Mouse (Mus musculus) heart, embryonic 13.5 days (tissue): ENCODE measurements at regions not wholly inside any gene's neighbourhood (a gene's known extent, or its start where the extent isn't known, plus 50 kb on each side); places are given as distances from the start of the nearest gene placed in this dataset.

ENCODE experiments used
- ATAC-seq: fragments of 200-750 bp; cut with Nextera tagmentation; 2 replicates; pipeline ENCODE4 v1.8.0; 2017; ENCODE audit warnings: moderate TSS enrichment; ENCODE audit not compliant: insufficient number of reproducible peaks, low FRiP score, low TSS enrichment; ENCODE audit errors: extremely low read depth
- H3K27ac ChIP-seq: fragments of 300-500 bp; sonication (generic); replicated peaks from 2 replicates; pipeline ENCODE4 v1.5.1; 2015; ENCODE audit warnings: moderate library complexity, mild to moderate bottlenecking, inconsistent platforms
- H3K27me3 ChIP-seq: fragments of 300-500 bp; sonication (generic); replicated peaks from 2 replicates; pipeline ENCODE4 v1.6.1; 2015; ENCODE audit warnings: mild to moderate bottlenecking, inconsistent platforms
- H3K36me3 ChIP-seq: fragments of 300-500 bp; sonication (generic); 2 replicates; pipeline ENCODE4 v1.6.1; 2015; ENCODE audit warnings: mild to moderate bottlenecking, inconsistent platforms
- H3K4me1 ChIP-seq: fragments of 300-500 bp; sonication (generic); 2 replicates; pipeline ENCODE4 v1.6.1; 2015; ENCODE audit warnings: inconsistent platforms
- H3K4me2 ChIP-seq: fragments of 300-500 bp; sonication (generic); 2 replicates; pipeline ENCODE4 v1.6.1; 2015; ENCODE audit warnings: inconsistent platforms, mild to moderate bottlenecking, moderate library complexity
- H3K4me3 ChIP-seq: fragments of 300-500 bp; sonication (generic); 2 replicates; pipeline ENCODE4 v1.5.1; 2015; ENCODE audit warnings: moderate library complexity, mild to moderate bottlenecking, inconsistent platforms
- H3K9ac ChIP-seq: fragments of 300-500 bp; sonication (generic); 2 replicates; pipeline ENCODE4 v1.6.1; 2015; ENCODE audit warnings: inconsistent platforms, mild to moderate bottlenecking, moderate library complexity
- H3K9me3 ChIP-seq: fragments of 300-500 bp; sonication (generic); 2 replicates; pipeline ENCODE4 v1.6.1; 2016; ENCODE audit warnings: inconsistent platforms
- WGBS: fragments of 180-500 bp; shearing (Covaris S2); methylation state at CpG from one replicate; pipeline ENCODE4 v1.1.7; 2015; ENCODE audit warnings: mixed read lengths; 5-methylcytosine and 5-hydroxymethylcytosine counted together

DNA sequence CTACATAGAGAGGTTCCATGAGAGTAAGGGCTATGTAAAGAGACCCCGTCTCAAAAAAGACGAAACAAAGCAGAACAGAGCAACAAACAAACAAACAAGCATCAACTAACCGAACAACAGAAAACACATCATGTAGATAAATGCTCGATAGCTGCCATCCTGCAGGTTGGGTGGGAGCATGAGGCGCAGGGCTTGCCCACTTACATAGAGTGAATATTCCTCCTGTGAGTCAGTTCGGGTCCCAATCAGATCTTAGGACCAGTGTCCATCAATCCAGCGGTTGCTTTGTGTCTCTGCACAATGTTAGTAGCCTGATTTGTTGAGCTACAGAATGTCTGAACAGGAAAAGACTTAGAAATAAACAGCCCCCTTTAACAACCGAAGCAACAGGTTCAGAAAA, 129.4 kb upstream of the Rcn1 start:
- Histone ChIP-seq H3K4me3 (no peak overlapping the region), H3K4me2 (no peak overlapping the region), H3K4me1 (peaks cover 1% of the 10 kb centered on the region; the same call in 1 of the 2 replicates), H3K9me3 (no peaks in the 10 kb centered on the region), H3K27me3 (0 out of 2 replicates have a peak, but pooled peaks cover 6% of the 10 kb centered on the region), H3K9ac (no peak overlapping the region), H3K36me3 (no peaks in the 10 kb centered on the region), H3K27ac (no peak overlapping the region)
- 87% methylated on average over 8 of the region's 8 CpGs for WGBS
- no peak for ATAC-seq

GRCm38 (mm10) chr2:105544099-105544498, 124.6 kb upstream of the Pax6 start:
- Histone ChIP-seq H3K9me3 (no peaks in the 10 kb centered on the region), H3K4me3 (peak overlapping the region; percentile 16; the same call in 1 of the 2 replicates), H3K4me1 (peaks cover 8% of the 10 kb centered on the region), H3K9ac (no peak overlapping the region; the same call in 1 of the 2 replicates), H3K36me3 (no peaks in the 10 kb centered on the region), H3K4me2 (peak overlapping the region; percentile 57), H3K27me3 (no peaks in the 10 kb centered on the region), H3K27ac (no peak overlapping the region)
- no peak for ATAC-seq
- whole genome bisulfite sequencing = 31% methylated on average over 13 of the region's 13 CpGs

DNA sequence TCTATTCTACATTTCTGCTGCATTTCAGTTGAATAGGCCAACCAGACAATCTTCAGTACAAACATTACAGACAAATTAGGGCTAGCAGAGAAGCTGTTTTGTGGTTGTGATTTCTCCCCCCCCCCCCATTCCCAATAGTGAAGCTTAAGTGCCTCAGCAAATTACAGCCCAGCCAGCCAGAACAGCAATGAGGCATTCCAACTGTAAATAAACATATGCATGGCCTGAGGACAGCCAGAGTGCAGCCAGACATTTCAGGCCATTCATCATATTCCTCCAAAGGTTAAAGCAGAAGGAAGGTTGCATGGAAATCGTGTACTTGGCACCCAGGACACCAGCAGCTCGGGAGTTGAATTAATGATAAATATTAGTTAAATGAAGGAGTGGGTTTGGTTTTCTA, 116.6 kb upstream of the Pax6 start:
- no peaks in the 10 kb centered on the region for H3K9me3 ChIP-seq
- H3K36me3 ChIP-seq = no peaks in the 10 kb centered on the region
- no peaks in the 10 kb centered on the region for H3K27me3 ChIP-seq
- no peak overlapping the region for H3K9ac ChIP-seq
- 63% methylated on average over 2 of the region's 2 CpGs for WGBS
- H3K4me2 ChIP-seq = no peak overlapping the region
- H3K4me1 ChIP-seq = no peaks in the 10 kb centered on the region
- H3K27ac ChIP-seq = no peak overlapping the region
- no peak for ATAC-seq
- H3K4me3 ChIP-seq = no peak overlapping the region

DNA sequence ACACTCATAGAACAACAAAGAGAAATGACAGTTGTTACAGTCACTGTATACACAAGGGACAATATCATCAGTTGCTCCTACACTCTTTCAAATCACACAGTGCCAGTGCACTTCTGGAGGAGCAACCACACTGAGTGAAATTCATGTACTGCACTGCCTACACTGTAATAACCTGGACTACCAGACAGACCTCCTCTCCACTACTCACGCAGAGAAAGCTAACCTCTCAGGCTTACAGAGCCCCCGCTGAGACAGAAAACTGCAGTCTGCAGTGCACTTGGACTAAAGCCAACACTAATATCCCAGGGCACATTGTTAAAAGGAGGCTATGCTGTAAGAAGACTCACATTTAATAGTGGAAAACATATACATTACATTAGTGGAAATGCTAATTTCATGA, 81.9 kb upstream of the Pax6 start:
- Histone ChIP-seq H3K4me1 (peaks cover 9% of the 10 kb centered on the region), H3K27ac (no peak overlapping the region), H3K9me3 (no peaks in the 10 kb centered on the region), H3K4me3 (no peak overlapping the region), H3K36me3 (no peaks in the 10 kb centered on the region), H3K4me2 (no peak overlapping the region), H3K27me3 (no peaks in the 10 kb centered on the region), H3K9ac (no peak overlapping the region)
- ATAC-seq = no peak
- 13% methylated on average over 2 of the region's 2 CpGs for WGBS

DNA sequence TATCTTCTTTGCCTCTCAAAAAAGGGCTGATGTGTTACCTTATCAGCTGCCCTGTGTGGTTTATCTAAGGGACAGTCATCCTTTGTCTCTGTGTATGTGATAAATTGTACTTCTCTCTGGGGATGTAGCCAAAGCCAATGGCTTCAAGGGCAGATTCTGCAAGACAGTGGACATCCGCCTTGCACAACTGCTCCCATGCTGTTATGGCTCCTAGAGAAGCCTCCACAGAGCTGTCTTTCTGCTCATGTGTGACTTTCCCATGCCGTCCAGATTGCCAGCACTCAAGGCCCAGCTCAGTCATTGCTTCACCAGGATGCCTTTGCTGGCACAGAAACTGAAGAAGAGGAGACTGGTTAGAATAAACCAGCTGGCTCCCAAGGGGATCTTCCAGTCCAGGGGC, 74.6 kb upstream of the Pax6 start:
- Histone ChIP-seq H3K4me2 (no peak overlapping the region), H3K36me3 (no peaks in the 10 kb centered on the region), H3K27ac (no peak overlapping the region), H3K9ac (no peak overlapping the region), H3K4me1 (no peaks in the 10 kb centered on the region), H3K4me3 (no peak overlapping the region), H3K27me3 (no peaks in the 10 kb centered on the region), H3K9me3 (no peaks in the 10 kb centered on the region)
- 68% methylated on average over 2 of the region's 2 CpGs for WGBS
- ATAC-seq = no peak

DNA sequence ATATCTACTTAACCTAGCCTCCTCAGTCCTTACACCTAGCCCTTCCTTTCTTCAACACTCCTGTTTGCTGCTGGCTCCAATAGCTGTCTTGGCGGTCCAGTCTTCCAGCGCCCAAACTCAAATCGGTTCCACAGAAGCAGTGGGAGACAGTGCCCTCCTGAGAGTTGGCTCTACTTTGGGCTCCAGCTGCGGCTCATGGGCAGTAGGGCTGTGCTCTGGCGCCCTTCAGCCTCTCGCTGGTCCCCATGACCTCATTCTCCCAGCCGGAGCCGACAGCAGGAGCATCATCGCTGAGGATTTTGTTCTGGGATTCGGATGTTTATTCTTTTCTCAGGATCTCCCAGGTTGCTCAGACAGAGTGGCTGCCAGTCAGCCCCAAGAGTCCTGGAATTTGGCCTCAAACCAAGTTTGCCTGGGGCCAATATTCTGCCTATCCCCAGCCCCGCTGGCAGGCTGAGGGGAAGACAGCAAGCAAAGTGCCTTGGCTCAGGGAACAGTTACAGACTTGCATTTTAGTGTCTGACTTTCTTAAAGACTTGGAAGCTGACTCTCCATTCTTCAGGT, 64.1 kb upstream of the Pax6 start:
- 50% methylated on average over 11 of the region's 11 CpGs for WGBS
- Histone ChIP-seq H3K9me3 (no peaks in the 10 kb centered on the region), H3K9ac (no peak overlapping the region), H3K4me1 (peaks cover 7% of the 10 kb centered on the region), H3K27ac (no peak overlapping the region), H3K27me3 (peaks cover 10% of the 10 kb centered on the region; the same call in 1 of the 2 replicates), H3K4me3 (no peak overlapping the region), H3K36me3 (no peaks in the 10 kb centered on the region), H3K4me2 (0 out of 2 replicates have a peak overlapping the region, but pooled peaks have one; percentile 9)
- ATAC-seq = 0 out of 2 replicates have a peak, but pooled peaks have one; percentile 31

- Histone ChIP-seq H3K36me3 (no peaks in the 10 kb centered on the region), H3K27me3 (peaks cover 10% of the 10 kb centered on the region; the same call in 1 of the 2 replicates), H3K27ac (no peak overlapping the region), H3K4me2 (no peak overlapping the region), H3K9me3 (no peaks in the 10 kb centered on the region), H3K4me1 (peaks cover 22% of the 10 kb centered on the region), H3K4me3 (no peak overlapping the region), H3K9ac (no peak overlapping the region)
- ATAC-seq = no peak
- 60% methylated on average over 8 of the region's 8 CpGs for WGBS
These were observed 60.6 kb upstream of the Pax6 start for GRCm38 (mm10) chr2:105607969-105608538.

DNA sequence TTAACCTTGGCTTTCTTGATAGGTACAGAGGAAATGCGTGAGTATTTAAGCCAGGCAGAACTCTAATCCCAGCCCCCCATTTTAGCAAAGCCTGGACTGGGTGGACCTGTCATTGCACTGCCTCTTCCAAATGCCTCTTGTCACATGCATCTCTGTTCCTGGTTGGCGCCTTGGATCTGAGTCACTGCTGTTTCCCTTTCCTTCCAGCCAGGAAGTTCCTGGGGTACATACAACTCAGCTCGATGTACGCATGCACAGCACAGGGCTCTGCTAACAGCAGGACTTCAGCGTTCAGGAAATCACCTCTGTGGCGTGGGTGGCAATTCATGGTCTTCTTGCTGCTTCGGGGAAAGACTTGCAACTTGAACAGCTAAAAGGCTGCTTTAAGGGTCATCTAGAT, 59.9 kb upstream of the Pax6 start:
- Histone ChIP-seq H3K4me3 (no peak overlapping the region), H3K9me3 (no peaks in the 10 kb centered on the region), H3K9ac (no peak overlapping the region), H3K4me1 (peaks cover 22% of the 10 kb centered on the region), H3K27me3 (peaks cover 10% of the 10 kb centered on the region; the same call in 1 of the 2 replicates), H3K4me2 (no peak overlapping the region), H3K36me3 (no peaks in the 10 kb centered on the region), H3K27ac (no peak overlapping the region)
- ATAC-seq = no peak
- 52% methylated on average over 7 of the region's 7 CpGs for WGBS

DNA sequence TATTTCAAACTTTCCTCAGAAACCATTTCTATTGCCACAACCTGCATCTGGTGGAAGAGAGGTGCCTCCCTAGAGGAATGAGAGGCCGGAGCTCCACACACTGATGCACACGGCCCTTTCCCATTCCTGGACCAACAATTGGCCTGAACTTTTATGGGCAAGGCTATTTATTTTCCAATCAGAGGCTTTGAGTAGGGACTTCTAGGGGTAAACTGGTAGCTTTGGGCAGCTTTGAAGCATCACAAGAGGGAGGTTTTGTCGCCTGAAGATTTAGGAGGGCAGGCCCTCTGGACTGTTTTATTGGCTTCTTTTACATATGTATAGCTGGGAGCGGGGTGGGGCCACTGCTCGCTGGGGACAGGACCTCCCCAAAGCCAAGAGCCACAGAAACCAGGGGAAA, 57.7 kb upstream of the Pax6 start:
- Histone ChIP-seq H3K36me3 (no peaks in the 10 kb centered on the region), H3K4me3 (no peak overlapping the region), H3K27ac (no peak overlapping the region), H3K27me3 (peaks cover 4% of the 10 kb centered on the region; the same call in 1 of the 2 replicates), H3K4me2 (no peak overlapping the region), H3K4me1 (peaks cover 15% of the 10 kb centered on the region), H3K9me3 (no peaks in the 10 kb centered on the region), H3K9ac (no peak overlapping the region)
- ATAC-seq = no peak
- WGBS = 65% methylated on average over 5 of the region's 5 CpGs

- H3K9ac ChIP-seq = no peak overlapping the region; the same call in 1 of the 2 replicates
- no peaks in the 10 kb centered on the region for H3K36me3 ChIP-seq
- H3K4me2 ChIP-seq = peak overlapping the region; percentile 63
- H3K27ac ChIP-seq = no peak overlapping the region
- peaks cover 15% of the 10 kb centered on the region for H3K4me1 ChIP-seq
- no peaks in the 10 kb centered on the region for H3K9me3 ChIP-seq
- WGBS = 27% methylated on average over 4 of the region's 4 CpGs
- H3K27me3 ChIP-seq = peaks cover 2% of the 10 kb centered on the region; the same call in 1 of the 2 replicates
- no peak for ATAC-seq
- H3K4me3 ChIP-seq = no peak overlapping the region
These were observed 57.0 kb upstream of the Pax6 start for GRCm38 (mm10) chr2:105611651-105612050.

DNA sequence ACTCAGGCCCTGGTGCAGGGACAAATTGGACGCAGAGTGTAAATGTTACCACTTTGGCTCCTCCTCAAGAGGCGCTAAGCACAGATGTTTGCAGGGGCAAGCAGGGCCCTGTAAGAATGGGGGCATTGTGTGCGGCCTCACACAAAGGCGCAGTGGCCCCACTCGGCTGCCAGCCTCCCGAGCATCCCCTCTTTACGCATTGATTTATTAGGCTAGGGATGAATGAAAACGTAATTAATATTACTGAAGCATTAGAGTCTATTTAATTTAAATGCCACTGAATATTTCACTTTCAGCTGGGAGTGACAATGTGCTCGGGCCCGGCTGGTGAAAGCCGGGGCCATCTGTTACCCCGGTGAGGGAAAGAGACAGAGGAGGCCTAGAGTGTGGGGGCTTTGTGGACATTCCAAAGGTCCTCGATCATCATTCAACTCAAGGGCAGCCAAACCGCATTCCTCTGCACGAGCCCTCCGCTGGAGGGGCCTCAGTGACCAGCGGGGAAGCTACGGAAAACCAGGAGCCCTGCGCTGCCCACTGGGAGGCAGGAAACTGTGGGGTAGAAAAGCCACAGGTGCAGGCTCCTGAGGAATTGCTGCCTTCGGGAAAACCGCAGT, 56.5 kb upstream of the Pax6 start:
- Histone ChIP-seq H3K4me2 (peak overlapping the region; percentile 63), H3K36me3 (no peaks in the 10 kb centered on the region), H3K9me3 (no peaks in the 10 kb centered on the region), H3K4me1 (peaks cover 15% of the 10 kb centered on the region), H3K27me3 (no peaks in the 10 kb centered on the region; the same call in 1 of the 2 replicates), H3K27ac (no peak overlapping the region), H3K4me3 (peak overlapping the region; percentile 36), H3K9ac (peak overlapping the region; percentile 8)
- ATAC-seq = no peak
- 12% methylated on average over 21 of the region's 21 CpGs for WGBS
